Mouse (Mus musculus): ENCODE measurements around the gene Zfp644. TPM values are rescaled to one million over a fixed set of nuclear protein-coding genes. Genes with fewer than 3 reads are reported as not detected.

Zfp644 gene
- polyA plus RNA-seq, 1 experiment from 2014 or later = 69.6 TPM

DNA sequence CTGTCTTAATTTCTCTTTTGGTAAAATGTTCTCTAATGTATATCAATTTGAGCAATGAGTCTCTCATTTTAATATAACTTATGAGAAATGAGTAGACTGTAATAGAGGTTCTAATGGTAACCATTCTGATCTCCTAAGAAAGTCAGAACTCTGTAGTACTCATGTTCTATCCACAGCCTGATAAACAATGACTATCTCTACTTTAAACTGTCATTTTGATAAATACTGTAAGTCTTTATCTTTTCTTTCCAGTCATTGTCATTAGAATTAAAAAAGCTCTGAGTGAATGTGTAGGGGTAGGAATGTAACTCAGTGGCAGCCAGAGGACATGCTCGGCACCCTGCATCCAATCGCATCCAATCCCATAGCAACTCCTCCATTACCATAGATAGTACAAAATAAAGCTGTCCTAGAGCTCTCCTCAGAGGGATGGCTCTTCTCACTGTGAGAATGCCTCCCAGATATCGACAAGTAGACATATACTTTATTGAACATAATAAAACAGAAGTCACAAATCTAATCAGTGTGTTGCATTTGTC is 44.2 kb downstream of the Zfp644 start:
- Histone ChIP-seq H3K27ac (no peak overlapping the region), H3K4me1 (no peaks in the 10 kb centered on the region), H3K36me3 (replicated peaks) (no peaks in the 10 kb centered on the region), H3K4me3 (no peak overlapping the region), H3K27me3 (replicated peaks) (no peaks in the 10 kb centered on the region), H3K9ac (no peak overlapping the region), H3K4me2 (no peak overlapping the region), H3K9me3 (no peaks in the 10 kb centered on the region)
- WGBS = 91% methylated on average over 3 of the region's 3 CpGs
- ATAC-seq (replicated peaks) = no peak

DNA sequence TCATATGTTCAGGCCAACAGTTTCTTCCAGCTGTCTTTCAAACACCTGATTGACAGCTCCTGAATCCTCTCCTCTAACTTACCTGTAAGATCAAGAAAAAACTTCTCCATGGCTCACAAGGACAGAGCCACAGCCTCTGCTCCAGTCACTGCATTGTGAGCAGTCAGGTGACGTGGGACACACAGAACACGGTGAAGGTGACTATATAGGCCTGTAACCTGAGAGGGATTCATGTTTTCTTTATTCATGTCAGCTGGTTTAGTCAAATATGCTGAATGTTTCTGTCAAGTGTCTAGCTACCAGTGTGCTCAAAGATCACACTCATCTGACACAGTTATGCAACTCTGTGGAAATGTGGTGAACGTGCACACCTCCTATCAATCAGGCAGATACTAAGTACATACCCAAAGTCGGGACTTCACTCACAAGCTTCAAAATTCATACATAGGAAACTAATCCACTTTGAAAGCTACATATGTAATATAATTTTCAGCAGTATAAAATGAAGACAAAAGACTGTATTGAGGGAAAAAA is 44.8 kb downstream of the Zfp644 start:
- ATAC-seq (replicated peaks) = no peak
- Histone ChIP-seq H3K4me1 (no peaks in the 10 kb centered on the region), H3K9ac (no peak overlapping the region), H3K4me3 (no peak overlapping the region), H3K27ac (no peak overlapping the region), H3K27me3 (replicated peaks) (no peaks in the 10 kb centered on the region), H3K36me3 (replicated peaks) (no peaks in the 10 kb centered on the region), H3K9me3 (no peaks in the 10 kb centered on the region), H3K4me2 (no peak overlapping the region)
- WGBS = 90% methylated on average over 4 of the region's 4 CpGs

DNA sequence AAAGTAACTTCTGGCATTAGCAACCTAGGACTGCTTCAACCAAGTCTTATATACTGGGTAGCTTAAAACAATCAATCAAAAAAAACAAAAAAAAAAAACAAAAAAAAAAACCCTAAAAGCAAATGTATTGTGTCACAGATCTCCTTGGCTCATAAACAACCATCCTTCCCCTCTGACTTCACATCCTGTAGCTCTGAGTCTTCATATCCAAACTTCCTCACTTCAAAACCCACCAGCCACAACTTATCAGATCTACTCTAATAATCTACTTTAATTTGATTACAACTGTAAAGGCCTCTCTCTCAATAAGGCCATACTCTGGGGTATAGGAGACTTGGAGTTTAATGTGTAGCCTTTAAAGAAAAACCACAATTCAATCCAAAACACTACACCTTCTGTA is 47.1 kb downstream of the Zfp644 start:
- no peaks in the 10 kb centered on the region for H3K27me3 ChIP-seq (replicated peaks)
- no peak for ATAC-seq (replicated peaks)
- H3K4me3 ChIP-seq = no peak overlapping the region
- no peaks in the 10 kb centered on the region for H3K4me1 ChIP-seq
- H3K36me3 ChIP-seq (replicated peaks) = no peaks in the 10 kb centered on the region
- H3K9ac ChIP-seq = no peak overlapping the region
- no peak overlapping the region for H3K27ac ChIP-seq
- no peaks in the 10 kb centered on the region for H3K9me3 ChIP-seq
- no peak overlapping the region for H3K4me2 ChIP-seq

DNA sequence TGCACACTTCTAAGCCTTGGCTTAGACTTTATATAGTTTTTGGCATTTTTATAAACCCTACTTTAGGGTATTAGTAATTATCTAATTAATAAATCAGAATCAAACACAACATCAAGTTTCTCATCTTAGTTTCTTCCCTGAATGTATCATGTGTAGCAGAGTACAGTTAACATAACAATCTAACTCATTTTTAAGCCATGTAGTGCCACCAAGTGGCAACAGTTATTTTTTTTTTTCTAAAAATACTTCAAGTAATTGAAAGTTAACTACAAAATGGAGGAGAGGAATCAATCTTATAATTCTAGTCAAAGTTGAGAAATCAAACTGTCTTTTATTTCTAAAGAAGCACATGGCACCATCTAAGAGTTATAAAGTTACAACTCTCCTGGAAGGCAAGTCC is 47.6 kb downstream of the Zfp644 start:
- ATAC-seq (replicated peaks) = no peak
- Histone ChIP-seq H3K27ac (no peak overlapping the region), H3K9me3 (no peaks in the 10 kb centered on the region), H3K4me2 (no peak overlapping the region), H3K9ac (no peak overlapping the region), H3K27me3 (replicated peaks) (no peaks in the 10 kb centered on the region), H3K4me1 (no peaks in the 10 kb centered on the region), H3K4me3 (no peak overlapping the region), H3K36me3 (replicated peaks) (no peaks in the 10 kb centered on the region)

DNA sequence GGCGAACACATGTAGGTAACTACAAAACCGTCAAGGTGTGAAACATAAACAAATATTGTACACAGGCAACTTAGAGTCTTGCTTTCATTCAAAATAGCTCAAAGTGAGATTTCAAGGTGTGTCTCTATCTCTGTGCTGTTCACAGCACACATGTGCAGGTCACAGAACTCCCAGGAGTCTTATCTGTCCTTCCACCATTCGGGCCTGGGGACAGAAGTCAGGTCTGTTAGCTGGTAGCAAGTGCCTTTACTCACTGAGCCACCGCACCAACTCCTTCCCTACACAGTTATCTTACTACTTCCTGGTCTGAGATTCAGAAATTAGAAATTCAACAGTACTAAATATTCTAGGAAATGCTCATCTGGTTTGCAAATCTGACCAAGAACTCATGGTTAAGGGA is 53.7 kb downstream of the Zfp644 start:
- WGBS = 93% methylated on average over 4 of the region's 4 CpGs
- no peak overlapping the region for H3K4me2 ChIP-seq
- H3K4me1 ChIP-seq = no peaks in the 10 kb centered on the region
- no peak overlapping the region for H3K9ac ChIP-seq
- no peak overlapping the region for H3K4me3 ChIP-seq
- no peaks in the 10 kb centered on the region for H3K36me3 ChIP-seq (replicated peaks)
- H3K9me3 ChIP-seq = no peaks in the 10 kb centered on the region
- H3K27me3 ChIP-seq (replicated peaks) = no peaks in the 10 kb centered on the region
- no peak overlapping the region for H3K27ac ChIP-seq
- ATAC-seq (replicated peaks) = no peak

DNA sequence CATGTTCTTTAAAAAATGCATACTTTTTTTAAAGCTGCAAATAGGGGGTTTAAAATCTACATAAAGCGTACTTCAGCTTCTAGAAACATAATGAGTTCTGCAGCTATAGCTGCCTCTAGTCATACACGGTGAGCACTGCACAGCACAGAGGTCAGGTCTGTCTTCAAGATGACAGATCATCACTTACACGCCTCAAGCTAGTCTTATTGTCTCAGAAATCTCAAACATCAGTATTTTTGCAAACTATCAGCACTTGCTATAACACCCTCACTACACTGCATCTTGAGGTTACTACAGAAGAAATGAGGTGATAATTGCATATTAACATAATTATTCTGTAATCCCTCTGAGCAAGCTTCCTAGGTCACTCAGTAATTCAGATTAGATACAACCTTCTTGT is 55.2 kb downstream of the Zfp644 start:
- Histone ChIP-seq H3K4me3 (no peak overlapping the region), H3K27me3 (replicated peaks) (no peaks in the 10 kb centered on the region), H3K4me1 (no peaks in the 10 kb centered on the region), H3K36me3 (replicated peaks) (0 out of 2 replicates have a peak, but pooled peaks cover 4% of the 10 kb centered on the region), H3K4me2 (no peak overlapping the region), H3K9me3 (no peaks in the 10 kb centered on the region), H3K9ac (no peak overlapping the region), H3K27ac (no peak overlapping the region)
- no peak; the same call in 1 of the 2 replicates for ATAC-seq (replicated peaks)
- WGBS = 56% methylated on average over 3 of the region's 3 CpGs

DNA sequence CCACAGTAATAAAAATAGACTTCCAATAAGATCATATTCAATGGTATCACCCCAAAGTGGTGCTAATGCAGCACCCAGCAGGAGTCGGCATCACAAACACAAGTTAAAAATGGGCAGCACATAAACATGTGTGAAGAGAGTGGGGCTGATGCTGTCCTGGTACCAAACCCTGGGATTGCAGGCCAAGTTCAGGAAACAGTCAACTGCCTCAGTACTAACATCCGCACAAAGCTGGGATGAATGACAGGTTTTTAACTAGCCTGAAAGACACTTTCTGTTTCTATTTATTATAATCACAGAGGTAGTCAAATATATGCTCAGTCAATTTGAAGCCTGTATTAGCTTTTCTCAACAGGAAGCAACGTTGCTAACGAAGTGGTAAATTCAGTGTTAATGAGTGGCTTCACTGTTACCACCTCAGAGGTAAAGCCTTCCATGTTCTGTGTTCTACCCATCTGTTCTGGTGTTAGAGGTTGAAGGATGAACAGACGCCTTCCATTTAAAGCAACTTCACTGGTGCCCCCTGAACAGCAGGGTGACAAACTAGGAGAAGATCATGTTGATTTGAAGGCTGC is 56.8 kb downstream of the Zfp644 start:
- Histone ChIP-seq H3K9me3 (no peaks in the 10 kb centered on the region), H3K36me3 (replicated peaks) (peaks cover 4% of the 10 kb centered on the region; the same call in 1 of the 2 replicates), H3K4me1 (no peaks in the 10 kb centered on the region), H3K27ac (no peak overlapping the region), H3K4me2 (no peak overlapping the region), H3K9ac (no peak overlapping the region), H3K27me3 (replicated peaks) (no peaks in the 10 kb centered on the region), H3K4me3 (no peak overlapping the region)
- ATAC-seq (replicated peaks) = no peak
- WGBS = 56% methylated on average over 5 of the region's 5 CpGs

DNA sequence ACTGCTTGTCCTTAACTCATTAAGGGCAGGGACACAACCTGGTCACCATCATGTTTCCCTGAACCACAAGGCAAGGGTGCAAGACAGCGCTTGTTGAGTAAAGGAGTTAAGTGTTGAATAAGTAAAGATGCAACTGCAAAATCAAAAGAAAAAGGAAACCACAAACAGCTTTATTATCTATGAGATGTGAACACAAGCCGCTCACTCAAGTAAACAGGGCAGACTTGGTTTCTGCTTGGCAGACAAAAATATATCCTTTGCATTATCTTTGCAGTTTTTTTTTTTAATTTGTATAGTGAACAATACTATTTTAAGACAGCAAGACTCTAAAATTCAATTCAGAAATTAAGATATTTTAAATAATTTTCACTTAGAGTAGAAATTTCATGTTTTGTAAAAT is 57.5 kb downstream of the Zfp644 start:
- H3K4me3 ChIP-seq = no peak overlapping the region
- ATAC-seq (replicated peaks) = no peak
- H3K9me3 ChIP-seq = no peaks in the 10 kb centered on the region
- WGBS = 97% methylated on average over 2 of the region's 2 CpGs
- H3K4me1 ChIP-seq = no peaks in the 10 kb centered on the region
- no peak overlapping the region for H3K27ac ChIP-seq
- peaks cover 5% of the 10 kb centered on the region; the same call in 1 of the 2 replicates for H3K36me3 ChIP-seq (replicated peaks)
- no peak overlapping the region for H3K9ac ChIP-seq
- no peaks in the 10 kb centered on the region for H3K27me3 ChIP-seq (replicated peaks)
- H3K4me2 ChIP-seq = no peak overlapping the region

DNA sequence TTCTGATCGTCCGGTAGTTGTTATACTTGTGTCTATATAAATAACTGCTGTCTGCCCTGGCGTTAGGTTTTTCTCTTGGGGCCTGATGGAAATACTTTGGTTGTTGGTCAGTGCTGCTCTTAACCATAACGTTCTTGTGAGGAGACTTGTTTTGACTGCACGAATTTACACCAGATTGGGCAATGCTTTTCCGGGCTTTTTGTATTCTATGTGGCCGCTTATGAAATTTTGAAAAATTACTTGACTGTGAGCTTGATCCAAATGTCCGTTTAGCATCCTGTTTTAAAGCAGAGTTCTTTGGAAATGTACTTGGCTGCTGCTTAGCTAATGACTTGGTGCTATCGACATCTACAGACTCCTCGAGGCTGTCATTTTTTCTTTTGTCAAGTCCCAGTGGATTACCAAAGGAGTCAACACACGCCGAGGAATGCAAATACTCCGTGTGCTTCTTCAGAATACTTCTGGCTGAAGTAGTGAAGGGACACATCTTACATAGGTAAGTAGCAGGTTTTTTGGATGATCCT is 60.6 kb downstream of the Zfp644 start:
- ATAC-seq (replicated peaks) = no peak

DNA sequence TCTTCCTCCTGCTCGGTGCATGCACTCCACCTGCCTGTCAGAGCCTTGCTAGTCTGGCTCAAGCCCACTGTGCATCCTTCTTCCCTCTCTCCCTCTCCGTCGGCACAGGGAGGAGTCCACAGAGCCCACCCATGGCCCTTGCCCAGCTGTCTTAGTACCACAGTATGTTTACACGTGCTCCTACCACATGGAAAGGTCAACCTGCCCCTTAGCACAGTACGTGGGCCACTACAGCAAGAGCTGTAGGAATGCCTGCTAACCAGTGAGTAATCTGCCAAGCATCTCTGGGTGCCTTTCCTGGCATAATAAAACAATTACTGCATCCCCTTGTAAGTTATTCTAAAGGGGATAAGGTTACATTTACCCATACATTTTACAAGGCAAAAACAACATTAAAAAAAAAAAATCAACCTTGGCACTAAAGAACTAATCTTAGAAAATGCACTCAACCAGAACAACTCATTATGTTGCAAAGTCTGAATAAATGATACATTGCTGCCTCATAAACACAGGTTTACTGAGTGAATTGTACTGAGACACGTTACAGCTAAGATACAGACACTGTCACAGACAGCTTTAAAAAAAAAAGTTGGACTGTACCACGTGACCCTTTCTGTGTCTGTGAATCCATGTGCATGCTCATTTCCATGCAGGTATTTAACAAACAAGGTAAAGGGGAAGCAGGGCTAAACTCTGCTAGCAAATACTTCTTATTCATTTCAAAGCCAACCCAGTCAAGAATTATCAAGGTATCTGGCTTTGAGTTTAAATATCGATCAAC is 68.5 kb downstream of the Zfp644 start:
- peaks cover 13% of the 10 kb centered on the region; the same call in 1 of the 2 replicates for H3K4me1 ChIP-seq
- no peak overlapping the region for H3K9ac ChIP-seq
- ATAC-seq (replicated peaks) = no peak
- H3K27ac ChIP-seq = no peak overlapping the region
- no peak overlapping the region for H3K4me2 ChIP-seq
- no peak overlapping the region for H3K4me3 ChIP-seq
- H3K36me3 ChIP-seq (replicated peaks) = no peaks in the 10 kb centered on the region
- WGBS = 79% methylated on average over 8 of the region's 8 CpGs
- no peaks in the 10 kb centered on the region for H3K9me3 ChIP-seq
- no peaks in the 10 kb centered on the region for H3K27me3 ChIP-seq (replicated peaks)

More for the DNA sequence above, 60.6 kb downstream of the Zfp644 start:
- no peaks in the 10 kb centered on the region for H3K9me3 ChIP-seq
- H3K4me3 ChIP-seq = no peak overlapping the region
- no peak overlapping the region for H3K4me2 ChIP-seq
- H3K4me1 ChIP-seq = peaks cover 4% of the 10 kb centered on the region; the same call in 1 of the 2 replicates
- no peak overlapping the region for H3K9ac ChIP-seq
- peaks cover 6% of the 10 kb centered on the region; the same call in 1 of the 2 replicates for H3K36me3 ChIP-seq (replicated peaks)
- 89% methylated on average over 13 of the region's 13 CpGs for WGBS
- H3K27ac ChIP-seq = no peak overlapping the region
- H3K27me3 ChIP-seq (replicated peaks) = no peaks in the 10 kb centered on the region

DNA sequence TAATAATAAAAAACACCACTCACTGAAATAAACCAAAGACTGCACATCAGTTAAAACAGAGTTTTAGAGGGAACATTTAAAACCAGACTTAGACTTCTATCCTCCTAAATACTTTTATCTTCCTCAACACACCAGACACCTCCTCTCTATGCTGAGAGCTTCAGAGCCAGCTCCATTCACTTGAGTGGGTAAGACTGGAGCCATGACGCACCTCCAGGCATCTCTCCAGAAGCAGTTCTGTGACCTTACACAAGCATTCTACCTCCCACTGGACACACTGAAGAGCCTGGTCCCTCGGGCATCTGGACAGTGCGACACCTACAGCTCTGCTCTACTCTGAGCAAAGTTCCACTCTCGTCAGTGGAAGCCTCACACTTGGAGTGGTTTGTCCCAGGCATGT is 73.8 kb downstream of the Zfp644 start:
- Histone ChIP-seq H3K9ac (no peak overlapping the region), H3K27me3 (replicated peaks) (no peaks in the 10 kb centered on the region)

DNA sequence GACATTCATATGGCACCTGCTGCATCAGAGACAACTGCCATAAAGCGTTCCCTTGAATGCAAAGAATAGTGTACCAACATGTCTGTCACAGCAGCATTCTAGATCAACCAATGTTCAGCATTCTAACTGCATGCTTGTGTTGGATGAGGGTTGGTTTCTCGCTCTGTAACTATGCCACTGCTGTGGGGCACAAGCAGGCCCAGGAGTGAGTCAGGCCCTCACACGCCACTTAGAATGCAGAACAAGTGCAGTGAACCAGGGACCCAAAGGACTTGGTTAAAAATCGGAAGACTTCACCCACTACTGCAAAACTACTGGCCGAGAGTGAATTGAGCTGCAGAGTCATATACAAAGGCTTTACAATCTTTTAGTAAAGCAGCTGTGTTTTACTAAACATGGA is 74.9 kb downstream of the Zfp644 start:
- no peak overlapping the region for H3K4me2 ChIP-seq
- WGBS = 89% methylated on average over 5 of the region's 5 CpGs
- no peaks in the 10 kb centered on the region for H3K36me3 ChIP-seq (replicated peaks)
- no peaks in the 10 kb centered on the region for H3K4me1 ChIP-seq
- H3K27ac ChIP-seq = no peak overlapping the region
- no peak overlapping the region for H3K4me3 ChIP-seq
- H3K9me3 ChIP-seq = no peaks in the 10 kb centered on the region
- no peak overlapping the region for H3K9ac ChIP-seq
- no peak for ATAC-seq (replicated peaks)
- no peaks in the 10 kb centered on the region for H3K27me3 ChIP-seq (replicated peaks)

More for the DNA sequence above, 73.8 kb downstream of the Zfp644 start:
- no peak overlapping the region for H3K4me2 ChIP-seq
- H3K4me1 ChIP-seq = peaks cover 2% of the 10 kb centered on the region; the same call in 1 of the 2 replicates
- no peaks in the 10 kb centered on the region for H3K36me3 ChIP-seq (replicated peaks)
- ATAC-seq (replicated peaks) = no peak
- 90% methylated on average over 4 of the region's 4 CpGs for WGBS
- no peak overlapping the region for H3K27ac ChIP-seq
- no peak overlapping the region for H3K4me3 ChIP-seq
- H3K9me3 ChIP-seq = no peaks in the 10 kb centered on the region

All from midbrain, embryonic 15.5 days (tissue).